Mouse (Mus musculus): ENCODE data around the gene Olfr707. TPM values are rescaled to one million over a fixed set of nuclear protein-coding genes. Genes with fewer than 3 reads are reported as not detected.
"Not testable (repeated sequence)": the region's sequence is repeated elsewhere in the genome, so short reads cannot be mapped to it uniquely, and the experiment has no call there.

Olfr707 gene
- total RNA-seq (2015; ENCODE audit: low replicate concordance) = not detected in 2 replicates
- total RNA-seq (2017; ENCODE audit: low replicate concordance) = not detected in 2 replicates

- not testable (repeated sequence) for ATAC-seq (replicated peaks; ENCODE audit: low FRiP score, poor library complexity, severe bottlenecking)
Observed at GRCm38 (mm10) chr7:106901141-106901540, at the start of gene Olfr707. TSS of gene Olfr707 (minus strand) at chr7:106901241.

- ATAC-seq (replicated peaks; ENCODE audit: low FRiP score, poor library complexity, severe bottlenecking) = no peak
Observed at GRCm38 (mm10) chr7:106948212-106948611, 47.2 kb upstream of the Olfr707 start, which contains the start of gene Olfr710. TSS of gene Olfr710 (minus strand) at chr7:106948312.

- ATAC-seq (replicated peaks; ENCODE audit: low FRiP score, poor library complexity, severe bottlenecking) = no peak
Observed at GRCm38 (mm10) chr7:106932119-106932518, 31.1 kb upstream of the Olfr707 start, which contains the start of gene Olfr709-ps1. TSS of gene Olfr709-ps1 (minus strand) at chr7:106932219.

GRCm38 (mm10) chr7:106920961-106921360 lies 19.9 kb upstream of the Olfr707 start:
- not testable (repeated sequence) for ATAC-seq (replicated peaks; ENCODE audit: low FRiP score, poor library complexity, severe bottlenecking)

- no peak for ATAC-seq (replicated peaks; ENCODE audit: low FRiP score, poor library complexity, severe bottlenecking)
Observed at GRCm38 (mm10) chr7:106907676-106908075, 6.6 kb upstream of the Olfr707 start, which contains the start of gene Olfr1532-ps1. TSS of gene Olfr1532-ps1 (plus strand) at chr7:106908001.

GRCm38 (mm10) chr7:106888062-106888461 lies 13.0 kb downstream of the Olfr707 start, which contains the start of gene Olfr706:
TSS of gene Olfr706 (minus strand) at chr7:106888162.
- ATAC-seq (replicated peaks; ENCODE audit: low FRiP score, poor library complexity, severe bottlenecking) = no peak

GRCm38 (mm10) chr7:106876791-106877190 lies 24.2 kb downstream of the Olfr707 start, which contains the start of gene Olfr705:
TSS of gene Olfr705 (minus strand) at chr7:106876891.
- no peak for ATAC-seq (replicated peaks; ENCODE audit: low FRiP score, poor library complexity, severe bottlenecking)

GRCm38 (mm10) chr7:106862885-106863284 lies 38.2 kb downstream of the Olfr707 start, which contains the start of gene Olfr704:
TSS of gene Olfr704 (plus strand) at chr7:106863185.
- no peak for ATAC-seq (replicated peaks; ENCODE audit: low FRiP score, poor library complexity, severe bottlenecking)

GRCm38 (mm10) chr7:106843060-106843459 lies 58.0 kb downstream of the Olfr707 start, which contains the start of gene Olfr703:
TSS of gene Olfr703 (plus strand) at chr7:106843360.
- ATAC-seq (replicated peaks; ENCODE audit: low FRiP score, poor library complexity, severe bottlenecking) = no peak

Other genes with a start within 250 kb of the Olfr707 start
- gene Olfr693, start 220.7 kb downstream of the Olfr707 start, total RNA-seq (2015; ENCODE audit: low replicate concordance) = not detected in 2 replicates
- 0.14 TPM in 1 of 2 replicates, not detected in the other for gene Olfr693, start 220.7 kb downstream of the Olfr707 start, total RNA-seq (2017; ENCODE audit: low replicate concordance)
- not detected in 2 replicates for gene Olfr694, start 209.4 kb downstream of the Olfr707 start, total RNA-seq (2015; ENCODE audit: low replicate concordance)
- gene Olfr694, start 209.4 kb downstream of the Olfr707 start, total RNA-seq (2017; ENCODE audit: low replicate concordance) = not detected in 2 replicates
- gene Olfr695, start 184.8 kb downstream of the Olfr707 start, total RNA-seq (2015; ENCODE audit: low replicate concordance) = not detected in 2 replicates
- gene Olfr695, start 184.8 kb downstream of the Olfr707 start, total RNA-seq (2017; ENCODE audit: low replicate concordance) = not detected in 2 replicates
- not detected in 2 replicates for gene Olfr697, start 158.8 kb downstream of the Olfr707 start, total RNA-seq (2015; ENCODE audit: low replicate concordance)
- gene Olfr697, start 158.8 kb downstream of the Olfr707 start, total RNA-seq (2017; ENCODE audit: low replicate concordance) = not detected in 2 replicates
- gene Olfr698, start 145.8 kb downstream of the Olfr707 start, total RNA-seq (2015; ENCODE audit: low replicate concordance) = not detected in 2 replicates
- not detected in 2 replicates for gene Olfr698, start 145.8 kb downstream of the Olfr707 start, total RNA-seq (2017; ENCODE audit: low replicate concordance)
- not detected in 2 replicates for gene Olfr699, start 108.0 kb downstream of the Olfr707 start, total RNA-seq (2015; ENCODE audit: low replicate concordance)
- gene Olfr699, start 108.0 kb downstream of the Olfr707 start, total RNA-seq (2017; ENCODE audit: low replicate concordance) = not detected in 2 replicates
- not detected in 2 replicates for gene Olfr700, start 92.4 kb downstream of the Olfr707 start, total RNA-seq (2015; ENCODE audit: low replicate concordance)
- gene Olfr700, start 92.4 kb downstream of the Olfr707 start, total RNA-seq (2017; ENCODE audit: low replicate concordance) = not detected in 2 replicates
- gene Olfr701, start 87.1 kb downstream of the Olfr707 start, total RNA-seq (2015; ENCODE audit: low replicate concordance) = not detected in 2 replicates
- 0.28 TPM in 1 of 2 replicates, not detected in the other for gene Olfr701, start 87.1 kb downstream of the Olfr707 start, total RNA-seq (2017; ENCODE audit: low replicate concordance)
- gene Olfr702, start 67.3 kb downstream of the Olfr707 start, total RNA-seq (2015; ENCODE audit: low replicate concordance) = not detected in 2 replicates
- gene Olfr702, start 67.3 kb downstream of the Olfr707 start, total RNA-seq (2017; ENCODE audit: low replicate concordance) = not detected in 2 replicates
- gene Olfr703, start 57.9 kb downstream of the Olfr707 start, total RNA-seq (2015; ENCODE audit: low replicate concordance) = not detected in 2 replicates
- gene Olfr703, start 57.9 kb downstream of the Olfr707 start, total RNA-seq (2017; ENCODE audit: low replicate concordance) = not detected in 2 replicates
- gene Olfr704, start 38.1 kb downstream of the Olfr707 start, total RNA-seq (2015; ENCODE audit: low replicate concordance) = not detected in 2 replicates
- gene Olfr704, start 38.1 kb downstream of the Olfr707 start, total RNA-seq (2017; ENCODE audit: low replicate concordance) = not detected in 2 replicates
- not detected in 2 replicates for gene Olfr705, start 24.4 kb downstream of the Olfr707 start, total RNA-seq (2015; ENCODE audit: low replicate concordance)
- not detected in 2 replicates for gene Olfr705, start 24.4 kb downstream of the Olfr707 start, total RNA-seq (2017; ENCODE audit: low replicate concordance)
- gene Olfr706, start 13.1 kb downstream of the Olfr707 start, total RNA-seq (2015; ENCODE audit: low replicate concordance) = not detected in 2 replicates
- gene Olfr706, start 13.1 kb downstream of the Olfr707 start, total RNA-seq (2017; ENCODE audit: low replicate concordance) = 0.14 TPM in 1 of 2 replicates, not detected in the other
- gene Olfr1532-ps1, start 6.8 kb upstream of the Olfr707 start, total RNA-seq (2015; ENCODE audit: low replicate concordance) = not detected in 2 replicates
- not detected in 2 replicates for gene Olfr1532-ps1, start 6.8 kb upstream of the Olfr707 start, total RNA-seq (2017; ENCODE audit: low replicate concordance)
- not detected in 2 replicates for gene Olfr709-ps1, start 31.0 kb upstream of the Olfr707 start, total RNA-seq (2015; ENCODE audit: low replicate concordance)
- gene Olfr709-ps1, start 31.0 kb upstream of the Olfr707 start, total RNA-seq (2017; ENCODE audit: low replicate concordance) = not detected in 2 replicates
- not detected in 2 replicates for gene Olfr710, start 47.1 kb upstream of the Olfr707 start, total RNA-seq (2015; ENCODE audit: low replicate concordance)
- not detected in 2 replicates for gene Olfr710, start 47.1 kb upstream of the Olfr707 start, total RNA-seq (2017; ENCODE audit: low replicate concordance)
- not detected in 2 replicates for gene Olfr6, start 62.7 kb upstream of the Olfr707 start, total RNA-seq (2015; ENCODE audit: low replicate concordance)
- not detected in 2 replicates for gene Olfr6, start 62.7 kb upstream of the Olfr707 start, total RNA-seq (2017; ENCODE audit: low replicate concordance)
- not detected in 2 replicates for gene Olfr711, start 74.2 kb upstream of the Olfr707 start, total RNA-seq (2015; ENCODE audit: low replicate concordance)
- gene Olfr711, start 74.2 kb upstream of the Olfr707 start, total RNA-seq (2017; ENCODE audit: low replicate concordance) = not detected in 2 replicates
- gene Olfr2, start 104.8 kb upstream of the Olfr707 start, total RNA-seq (2015; ENCODE audit: low replicate concordance) = not detected in 2 replicates
- gene Olfr2, start 104.8 kb upstream of the Olfr707 start, total RNA-seq (2017; ENCODE audit: low replicate concordance) = not detected in 2 replicates
- gene Olfr713, start 129.9 kb upstream of the Olfr707 start, total RNA-seq (2015; ENCODE audit: low replicate concordance) = not detected in 2 replicates
- not detected in 2 replicates for gene Olfr713, start 129.9 kb upstream of the Olfr707 start, total RNA-seq (2017; ENCODE audit: low replicate concordance)
- gene Olfr714, start 169.7 kb upstream of the Olfr707 start, total RNA-seq (2015; ENCODE audit: low replicate concordance) = not detected in 2 replicates
- gene Olfr714, start 169.7 kb upstream of the Olfr707 start, total RNA-seq (2017; ENCODE audit: low replicate concordance) = not detected in 2 replicates
- gene Olfr17, start 192.0 kb upstream of the Olfr707 start, total RNA-seq (2015; ENCODE audit: low replicate concordance) = not detected in 2 replicates
- gene Olfr17, start 192.0 kb upstream of the Olfr707 start, total RNA-seq (2017; ENCODE audit: low replicate concordance) = 0.56 TPM in 1 of 2 replicates, not detected in the other
- gene Olfr715b, start 209.1 kb upstream of the Olfr707 start, total RNA-seq (2015; ENCODE audit: low replicate concordance) = not detected in 2 replicates
- not detected in 2 replicates for gene Olfr715b, start 209.1 kb upstream of the Olfr707 start, total RNA-seq (2017; ENCODE audit: low replicate concordance)
- gene Olfr715, start 229.8 kb upstream of the Olfr707 start, total RNA-seq (2015; ENCODE audit: low replicate concordance) = not detected in 2 replicates
- not detected in 2 replicates for gene Olfr715, start 229.8 kb upstream of the Olfr707 start, total RNA-seq (2017; ENCODE audit: low replicate concordance)
- gene Olfr716, start 237.1 kb upstream of the Olfr707 start, total RNA-seq (2015; ENCODE audit: low replicate concordance) = not detected in 2 replicates
- gene Olfr716, start 237.1 kb upstream of the Olfr707 start, total RNA-seq (2017; ENCODE audit: low replicate concordance) = not detected in 2 replicates

Data from erythroblast, adult 5-6 weeks (primary cell).